Mouse (Mus musculus) kidney, adult 2 months (tissue): ENCODE results near the gene Hyal6.

Experiments
- CTCF ChIP-seq: fragments of 200-500 bp; conservative IDR thresholded peaks from 2 replicates; pipeline ENCODE4 v1.5.1; 2011; ENCODE audit warnings: low read depth, mild to moderate bottlenecking, control low read depth, low read length, moderate library complexity, mixed read lengths; ENCODE audit not compliant: insufficient read depth, insufficient read length
- POLR2A ChIP-seq: fragments of 200-500 bp; IDR thresholded peaks from one replicate; pipeline ENCODE4 v1.6.1; 2011; ENCODE audit warnings: low read depth, low read length, control low read depth

DNA sequence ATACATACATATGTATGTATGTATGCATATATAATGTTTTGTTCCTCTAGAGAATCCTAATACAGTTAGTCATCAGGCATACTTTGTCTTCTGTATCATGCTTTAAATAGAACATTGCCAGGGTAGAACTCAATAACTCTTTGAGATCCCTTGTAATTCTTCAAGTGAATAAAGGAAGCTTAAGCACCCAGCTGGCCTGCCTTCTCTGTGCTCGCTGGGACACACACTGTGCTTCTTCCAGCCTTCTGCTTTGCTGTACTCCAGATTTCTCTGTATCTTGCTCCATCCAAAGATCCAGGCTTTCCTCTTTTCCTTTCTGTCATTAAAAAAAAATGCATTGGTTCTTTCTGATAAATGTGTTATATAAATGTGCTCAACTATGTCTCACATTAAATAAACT, 45.2 kb upstream of the Hyal6 start:
- TF ChIP-seq CTCF (no peak), POLR2A (no peak)
